Mouse (Mus musculus) myocyte (in vitro differentiated cells): ENCODE measurements around the gene Klhl23. TPM values are rescaled to one million over a fixed set of nuclear protein-coding genes. Genes with fewer than 3 reads are reported as not detected.
"Not testable (repeated sequence)": the region's sequence is repeated elsewhere in the genome, so short reads cannot be mapped to it uniquely, and the experiment has no call there.

Experiments used
- H3K27me3 ChIP-seq: one replicate; pipeline ENCODE4 v1.6.1; 2011; ENCODE audit not compliant: control insufficient read depth, insufficient read depth, insufficient read length
- H3K36me3 ChIP-seq: one replicate; pipeline ENCODE4 v1.6.1; 2011; ENCODE audit not compliant: control insufficient read depth, insufficient read depth
- H3K4me2 ChIP-seq: one replicate; pipeline ENCODE4 v1.6.1; 2011; ENCODE audit warnings: low read depth, control low read depth
- H3K4me3 ChIP-seq: one replicate; pipeline ENCODE4 v1.5.1; 2011; ENCODE audit warnings: mild to moderate bottlenecking, control low read depth, moderate library complexity
- H3K79me2 ChIP-seq: one replicate; pipeline ENCODE4 v1.6.1; 2011; ENCODE audit not compliant: control insufficient read depth, insufficient read depth
- H3ac ChIP-seq: one replicate; pipeline ENCODE4 v1.6.1; 2011; ENCODE audit not compliant: control insufficient read depth, insufficient read length
- CEBPB ChIP-seq: IDR thresholded peaks from 2 replicates; pipeline ENCODE4 v1.6.1; 2011; ENCODE audit warnings: mild to moderate bottlenecking, moderate library complexity; ENCODE audit not compliant: poor library complexity, insufficient read depth, severe bottlenecking
- E2F4 ChIP-seq: IDR thresholded peaks from one replicate; pipeline ENCODE4 v1.6.1; 2011; ENCODE audit warnings: mild to moderate bottlenecking, control low read depth, moderate library complexity; ENCODE audit not compliant: insufficient read depth
- MAX ChIP-seq: IDR thresholded peaks from one replicate; pipeline ENCODE4 v1.6.1; 2011; ENCODE audit warnings: low read depth, mild to moderate bottlenecking, control low read depth
- MYOD1 ChIP-seq, 3 experiments: IDR thresholded peaks; one replicate each; pipeline ENCODE4 v1.6.1; 2011; ENCODE audit warnings: control low read depth in 2 of 3, low read depth in 2 of 3, mild to moderate bottlenecking in 2 of 3, moderate library complexity in 1 of 3; ENCODE audit not compliant: insufficient read length in 2 of 3, control insufficient read depth in 1 of 3
- MYOG ChIP-seq, 3 experiments: IDR thresholded peaks; one replicate each; pipeline ENCODE4 v1.6.1; 2011; ENCODE audit warnings: control low read depth in 2 of 3, low read depth in 2 of 3, mild to moderate bottlenecking in 2 of 3; ENCODE audit not compliant: insufficient read length in 2 of 3, control insufficient read depth in 1 of 3, insufficient read depth in 1 of 3
- POLR2A ChIP-seq: IDR thresholded peaks from one replicate; pipeline ENCODE4 v1.6.1; 2011; ENCODE audit warnings: low read depth, mild to moderate bottlenecking, control low read depth, moderate library complexity; ENCODE audit not compliant: insufficient read length
- POLR2AphosphoS2 ChIP-seq: IDR thresholded peaks from one replicate; pipeline ENCODE4 v1.6.1; 2011; ENCODE audit warnings: low read depth, control low read depth; ENCODE audit not compliant: insufficient read length
- REST ChIP-seq: IDR thresholded peaks from one replicate; pipeline ENCODE4 v1.6.1; 2011; ENCODE audit warnings: mild to moderate bottlenecking, control low read depth, moderate library complexity; ENCODE audit not compliant: insufficient read depth, insufficient read length
- SRF ChIP-seq: IDR thresholded peaks from one replicate; pipeline ENCODE4 v1.6.1; 2011; ENCODE audit warnings: low read depth; ENCODE audit not compliant: control insufficient read depth, insufficient read length
- TCF12 ChIP-seq: IDR thresholded peaks from one replicate; pipeline ENCODE4 v1.6.1; 2011; ENCODE audit warnings: mild to moderate bottlenecking, control low read depth; ENCODE audit not compliant: poor library complexity, insufficient read depth, severe bottlenecking
- TCF3 ChIP-seq: IDR thresholded peaks from one replicate; pipeline ENCODE4 v1.6.1; 2011; ENCODE audit warnings: low read depth, control low read depth; ENCODE audit not compliant: insufficient read length
- USF1 ChIP-seq: IDR thresholded peaks from one replicate; pipeline ENCODE4 v1.6.1; 2011; ENCODE audit warnings: low read depth, mild to moderate bottlenecking, control low read depth, moderate library complexity
- polyA plus RNA-seq: library from polyadenylated mRNA; unstranded; fragments of >200 nt; fragmentation: generic; extraction: Trizol; gene quantifications from one replicate; pipeline ENCODE4 v1.2.1, GENCODE M21; 2012; ENCODE audit warnings: missing spikeins

The Klhl23 gene
- polyA plus RNA-seq, 1 experiment, result 0.24 TPM

DNA sequence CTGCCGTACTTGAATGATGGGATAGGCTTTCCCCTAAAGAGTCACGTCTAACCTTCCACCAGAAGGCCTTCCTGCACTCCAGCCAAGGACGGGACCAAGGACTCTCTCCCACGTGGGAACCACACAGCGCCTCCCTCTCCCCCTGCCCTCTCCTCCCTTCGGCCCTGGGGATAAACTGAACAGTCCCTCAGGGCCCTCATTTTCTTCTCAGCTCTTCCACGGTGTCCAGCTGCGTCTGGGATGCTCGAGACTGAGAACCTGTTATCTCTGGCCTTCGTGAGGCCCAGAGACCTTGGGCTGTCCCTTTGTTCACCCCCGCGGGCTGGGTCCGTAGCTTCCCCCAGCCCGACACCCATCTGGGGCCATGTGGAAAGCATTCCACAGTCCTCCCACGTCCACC lies 11.6 kb upstream of the Klhl23 start:
- Histone ChIP-seq H3K4me2 (no peak overlapping the region), H3K36me3 (no peaks in the 10 kb centered on the region), H3K4me3 (no peak overlapping the region), H3K27me3 (peaks cover 10% of the 10 kb centered on the region), H3K79me2 (no peaks in the 10 kb centered on the region), H3ac (no peak overlapping the region)
- TF ChIP-seq REST (no peak), USF1 (no peak), E2F4 (no peak), MYOG (IDR thresholded peaks at IDR 0.05; ENCODE audit: control insufficient read depth in 1 of 3, insufficient read depth in 1 of 3, insufficient read length in 2 of 3, low read depth in 2 of 3) (no peak), POLR2A (no peak), POLR2AphosphoS2 (no peak), MYOD1 (IDR thresholded peaks at IDR 0.05; ENCODE audit: control insufficient read depth in 1 of 3, insufficient read length in 2 of 3, low read depth in 2 of 3) (no peak), TCF12 (no peak), SRF (no peak), MAX (no peak), CEBPB (no peak), TCF3 (no peak)

DNA sequence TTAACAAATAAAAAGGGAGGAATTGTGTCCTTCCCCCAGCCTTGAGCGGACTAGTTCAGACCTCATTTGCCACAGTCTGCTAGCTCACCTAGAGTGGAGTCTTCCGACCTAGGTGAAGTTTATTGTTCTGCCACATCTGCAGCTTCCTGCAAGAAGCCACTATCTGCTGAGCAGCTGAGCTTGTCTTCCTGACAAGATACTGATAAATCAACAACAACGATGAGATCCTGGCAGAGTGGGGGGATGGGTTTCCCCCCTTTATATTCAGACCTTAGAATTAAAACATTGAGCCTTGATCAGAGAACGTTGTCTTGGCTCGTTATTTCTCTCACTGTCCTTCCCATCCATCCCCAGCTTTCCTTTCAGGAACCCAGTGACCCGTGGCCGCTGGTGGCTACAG lies 10.4 kb upstream of the Klhl23 start:
- not testable (repeated sequence) for H3K79me2 ChIP-seq, H3ac ChIP-seq, H3K36me3 ChIP-seq, H3K4me3 ChIP-seq, H3K4me2 ChIP-seq
- H3K27me3 ChIP-seq, result peaks cover 10% of the 10 kb centered on the region

DNA sequence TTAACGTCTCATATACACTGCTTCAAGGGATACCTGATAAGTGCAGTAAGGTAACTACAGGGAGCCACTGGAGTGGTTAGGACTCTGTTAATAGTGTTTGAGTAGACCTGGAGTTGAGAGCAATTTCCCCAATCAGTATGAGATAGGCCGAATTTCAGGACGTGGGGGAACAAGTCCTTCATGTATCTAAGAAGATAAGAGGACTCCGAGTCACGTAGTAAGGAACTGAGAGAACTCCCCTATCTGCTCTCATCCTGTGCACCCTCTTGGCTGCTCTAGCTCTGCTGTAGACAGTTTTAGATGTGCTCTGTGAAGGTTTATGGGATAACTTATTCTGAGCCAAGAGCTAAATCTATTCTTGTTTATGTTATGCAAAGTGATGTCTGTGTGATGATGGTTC lies 5.2 kb upstream of the Klhl23 start:
- peaks cover 13% of the 10 kb centered on the region for H3K27me3 ChIP-seq
- H3ac ChIP-seq, result no peak overlapping the region
- no peak overlapping the region for H3K4me3 ChIP-seq
- no peaks in the 10 kb centered on the region for H3K79me2 ChIP-seq
- TF ChIP-seq MYOG (IDR thresholded peaks at IDR 0.05; ENCODE audit: control insufficient read depth in 1 of 3, insufficient read depth in 1 of 3, insufficient read length in 2 of 3, low read depth in 2 of 3), result no peak
- no peak for TF ChIP-seq MYOD1 (IDR thresholded peaks at IDR 0.05; ENCODE audit: control insufficient read depth in 1 of 3, insufficient read length in 2 of 3, low read depth in 2 of 3)
- no peak for TF ChIP-seq POLR2AphosphoS2
- no peak for TF ChIP-seq E2F4
- H3K36me3 ChIP-seq, result no peaks in the 10 kb centered on the region
- H3K4me2 ChIP-seq, result no peak overlapping the region

DNA sequence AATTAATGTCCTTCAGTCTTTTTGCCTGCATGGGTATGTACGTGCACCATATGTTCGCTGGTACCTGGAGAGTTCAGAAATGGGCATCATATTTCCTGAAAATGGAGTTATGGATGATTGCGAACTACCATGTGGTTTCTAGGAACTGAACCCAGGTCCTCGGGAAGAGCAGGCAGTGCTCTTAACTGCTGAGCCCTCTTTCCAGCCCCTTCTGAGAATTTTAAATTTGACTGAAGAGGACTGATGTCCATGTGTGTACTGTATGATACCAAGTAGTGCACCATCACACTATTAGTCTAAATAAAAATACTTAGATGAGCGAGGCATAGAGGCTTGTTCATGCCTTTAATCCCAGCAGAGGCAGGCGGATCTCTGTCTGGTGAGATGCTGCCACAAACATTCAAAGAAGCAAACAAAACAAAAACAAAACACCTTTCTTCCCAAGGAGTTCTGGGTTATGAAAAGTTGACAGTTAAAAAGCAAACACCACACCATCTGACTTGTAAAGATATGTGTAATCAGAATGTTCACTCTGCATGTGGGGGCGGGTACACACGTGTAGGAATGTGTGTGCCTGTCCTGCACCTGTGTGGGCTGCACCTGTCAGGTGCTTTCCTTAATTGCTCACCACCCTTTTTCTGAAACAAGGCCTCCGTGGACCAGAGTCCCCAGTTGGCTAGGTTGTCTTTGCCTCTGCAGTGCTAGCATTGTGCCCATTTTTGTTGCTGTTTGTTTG lies 3.2 kb upstream of the Klhl23 start:
- Histone ChIP-seq H3K79me2 (no peaks in the 10 kb centered on the region), H3ac (no peak overlapping the region), H3K4me2 (no peak overlapping the region), H3K4me3 (no peak overlapping the region), H3K36me3 (no peaks in the 10 kb centered on the region), H3K27me3 (peaks cover 15% of the 10 kb centered on the region)
- TF ChIP-seq CEBPB, result no peak
- no peak for TF ChIP-seq TCF12
- TF ChIP-seq REST, result no peak
- TF ChIP-seq MAX, result no peak
- no peak for TF ChIP-seq MYOG (IDR thresholded peaks at IDR 0.05; ENCODE audit: control insufficient read depth in 1 of 3, insufficient read depth in 1 of 3, insufficient read length in 2 of 3, low read depth in 2 of 3)
- no peak for TF ChIP-seq TCF3
- no peak for TF ChIP-seq USF1
- TF ChIP-seq POLR2AphosphoS2, result no peak

DNA sequence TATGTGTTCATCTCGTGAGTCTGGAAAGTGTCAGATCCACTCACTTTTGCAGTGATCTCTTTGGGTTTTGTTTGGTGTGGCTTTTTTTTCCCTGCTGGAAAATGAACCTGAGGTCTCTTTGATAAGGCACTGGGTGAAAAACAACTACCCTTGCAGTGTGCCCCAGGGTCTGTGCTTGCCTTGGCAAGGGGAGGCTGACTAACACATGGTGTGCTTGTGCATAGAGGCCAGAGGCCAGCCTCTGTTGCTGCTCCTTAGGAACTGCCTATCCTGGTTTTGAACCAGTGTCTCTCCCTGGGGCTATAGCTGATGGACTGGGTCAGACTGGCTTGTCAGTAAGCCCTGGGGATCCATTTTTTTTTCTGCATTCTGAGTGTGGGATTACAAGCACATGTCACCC lies 1.5 kb upstream of the Klhl23 start:
- H3K27me3 ChIP-seq, result peaks cover 15% of the 10 kb centered on the region
- no peaks in the 10 kb centered on the region for H3K36me3 ChIP-seq
- TF ChIP-seq MYOG (IDR thresholded peaks at IDR 0.05; ENCODE audit: control insufficient read depth in 1 of 3, insufficient read depth in 1 of 3, insufficient read length in 2 of 3, low read depth in 2 of 3) (no peak), E2F4 (no peak), POLR2A (no peak), USF1 (no peak), POLR2AphosphoS2 (no peak), CEBPB (no peak), TCF3 (no peak), MYOD1 (IDR thresholded peaks at IDR 0.05; ENCODE audit: control insufficient read depth in 1 of 3, insufficient read length in 2 of 3, low read depth in 2 of 3) (no peak), TCF12 (no peak), REST (no peak), SRF (no peak), MAX (no peak)
- H3K79me2 ChIP-seq, result no peaks in the 10 kb centered on the region
- no peak overlapping the region for H3K4me3 ChIP-seq
- no peak overlapping the region for H3ac ChIP-seq
- H3K4me2 ChIP-seq, result no peak overlapping the region
